Mouse (Mus musculus) embryonic facial prominence, embryonic 15.5 days (tissue): ENCODE data around the gene Ttc28. TPM values are rescaled to one million over a fixed set of nuclear protein-coding genes. Genes with fewer than 3 reads are reported as not detected.
A peak's percentile ranks its signal among the peaks of the same experiment; 100 is the strongest.

ENCODE experiments used
- ATAC-seq: fragments of 200-750 bp; cut with Nextera tagmentation; 2 replicates; pipeline ENCODE4 v1.8.0; 2017; ENCODE audit warnings: low read depth, moderate TSS enrichment; ENCODE audit not compliant: insufficient number of reproducible peaks, low FRiP score, low TSS enrichment
- H3K27ac ChIP-seq: fragments of 300-500 bp; sonication (generic); replicated peaks from 2 replicates; pipeline ENCODE4 v1.5.1; 2015; ENCODE audit warnings: mild to moderate bottlenecking, inconsistent platforms
- H3K27me3 ChIP-seq: fragments of 300-500 bp; sonication (generic); 2 replicates; pipeline ENCODE4 v1.6.1; 2015; ENCODE audit warnings: inconsistent platforms
- H3K36me3 ChIP-seq: fragments of 300-500 bp; sonication (generic); 2 replicates; pipeline ENCODE4 v1.6.1; 2015; ENCODE audit warnings: mild to moderate bottlenecking, inconsistent platforms
- H3K4me1 ChIP-seq: fragments of 300-500 bp; sonication (generic); 2 replicates; pipeline ENCODE4 v1.6.1; 2015; ENCODE audit warnings: inconsistent platforms
- H3K4me2 ChIP-seq: fragments of 300-500 bp; sonication (generic); replicated peaks from 2 replicates; pipeline ENCODE4 v1.6.1; 2015; ENCODE audit warnings: mild to moderate bottlenecking, inconsistent platforms
- H3K4me3 ChIP-seq: fragments of 300-500 bp; sonication (generic); replicated peaks from 2 replicates; pipeline ENCODE4 v1.5.1; 2015; ENCODE audit warnings: mild to moderate bottlenecking, inconsistent platforms
- H3K9ac ChIP-seq: fragments of 300-500 bp; sonication (generic); 2 replicates; pipeline ENCODE4 v1.6.1; 2015; ENCODE audit warnings: inconsistent platforms
- H3K9me3 ChIP-seq: fragments of 300-500 bp; sonication (generic); replicated peaks from 2 replicates; pipeline ENCODE4 v1.6.1; 2016; ENCODE audit warnings: inconsistent platforms
- WGBS: fragments of 180-500 bp; shearing (Covaris S2); methylation state at CpG from one replicate; pipeline ENCODE4 v1.1.7; 2015; 5-methylcytosine and 5-hydroxymethylcytosine counted together
- polyA plus RNA-seq: library from polyadenylated mRNA; unstranded; fragments of >200 nt; fragmentation: Nextera tagmentation; extraction: Ambion mirVana; gene quantifications from 2 replicates; pipeline ENCODE4 v1.2.1, GENCODE M21; 2015

Ttc28 gene
- polyA plus RNA-seq, 1 experiment from 2014 or later, result 12.7 TPM

- no peak overlapping the region for H3K9ac ChIP-seq
- H3K4me3 ChIP-seq, result no peak overlapping the region
- peaks cover 18% of the 10 kb centered on the region for H3K36me3 ChIP-seq
- no peak overlapping the region for H3K4me2 ChIP-seq
- H3K4me1 ChIP-seq, result peaks cover 18% of the 10 kb centered on the region
- no peak overlapping the region for H3K27ac ChIP-seq
- peak; percentile 15; the same call in 1 of the 2 replicates for ATAC-seq
- H3K27me3 ChIP-seq, result no peaks in the 10 kb centered on the region
- 62% methylated on average over 11 of the region's 11 CpGs for WGBS
- no peaks in the 10 kb centered on the region for H3K9me3 ChIP-seq
Measured at GRCm38 (mm10) chr5:111097233-111098160, 217.9 kb downstream of the Ttc28 start.

DNA sequence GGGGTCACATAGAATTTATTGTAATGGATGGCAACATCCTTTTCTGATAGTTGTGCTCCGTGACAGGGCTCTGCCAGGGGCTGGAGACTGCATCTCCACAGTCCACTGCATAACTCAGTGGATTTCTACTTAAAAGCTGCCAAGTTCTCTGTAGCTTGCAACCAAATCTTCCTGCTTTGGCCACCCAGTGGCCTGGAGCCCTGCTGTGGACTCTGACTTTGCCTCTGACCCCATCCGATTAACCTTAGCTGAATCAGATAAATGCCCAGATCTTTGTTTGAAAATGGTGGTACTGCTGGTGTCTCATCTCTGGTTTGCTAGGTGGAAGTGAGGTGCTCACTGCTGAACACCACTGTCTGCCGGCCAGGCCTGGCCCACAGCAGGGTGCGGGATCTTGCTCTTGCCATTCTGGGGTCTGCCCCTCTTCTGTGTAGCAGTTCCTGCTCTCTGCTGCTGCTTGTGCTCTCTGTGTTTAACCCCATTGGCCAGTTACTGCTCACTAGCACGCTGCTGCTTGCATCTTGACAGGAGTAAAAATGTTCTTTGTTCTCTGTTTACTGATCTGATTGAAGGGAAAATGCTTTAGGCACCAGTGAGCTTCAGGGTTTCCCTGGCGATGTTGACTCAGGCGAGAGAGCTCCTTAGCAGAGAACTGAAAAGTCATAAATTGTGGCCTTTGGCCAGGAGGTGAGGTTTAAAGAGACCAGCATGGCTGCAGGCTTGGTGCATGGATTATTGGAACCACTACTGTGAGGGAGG, 219.1 kb downstream of the Ttc28 start:
- Histone ChIP-seq H3K4me3 (no peak overlapping the region), H3K27me3 (no peaks in the 10 kb centered on the region), H3K9me3 (no peaks in the 10 kb centered on the region), H3K27ac (no peak overlapping the region), H3K36me3 (peaks cover 22% of the 10 kb centered on the region), H3K4me1 (peaks cover 18% of the 10 kb centered on the region), H3K9ac (no peak overlapping the region), H3K4me2 (no peak overlapping the region)
- no peak for ATAC-seq
- 45% methylated on average over 7 of the region's 7 CpGs for WGBS

DNA sequence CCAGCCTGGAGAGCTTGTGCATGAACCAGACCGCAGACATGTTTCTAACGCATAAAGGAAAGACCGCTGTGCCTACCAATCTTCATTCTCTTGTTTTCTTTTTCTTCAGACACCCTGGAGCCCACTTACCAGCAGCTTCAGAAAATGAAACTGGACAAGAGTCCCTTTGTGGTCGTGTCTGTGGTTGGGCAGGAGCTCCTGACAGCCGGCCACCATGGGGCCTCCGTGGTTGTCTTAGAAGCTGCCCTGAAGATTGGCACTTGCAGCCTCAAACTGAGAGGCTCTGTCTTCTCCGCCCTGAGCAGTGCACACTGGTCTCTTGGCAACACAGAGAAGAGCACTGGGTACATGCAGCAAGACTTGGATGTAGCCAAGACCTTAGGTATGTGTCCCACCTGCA, 221.0 kb downstream of the Ttc28 start:
- no peaks in the 10 kb centered on the region for H3K27me3 ChIP-seq
- no peak overlapping the region for H3K4me3 ChIP-seq
- no peak overlapping the region for H3K4me2 ChIP-seq
- no peaks in the 10 kb centered on the region for H3K9me3 ChIP-seq
- H3K4me1 ChIP-seq, result peaks cover 18% of the 10 kb centered on the region
- no peak overlapping the region for H3K9ac ChIP-seq
- 81% methylated on average over 7 of the region's 7 CpGs for WGBS
- no peak for ATAC-seq
- no peak overlapping the region for H3K27ac ChIP-seq
- peaks cover 25% of the 10 kb centered on the region for H3K36me3 ChIP-seq

- WGBS, result 61% methylated on average over 6 of the region's 6 CpGs
- Histone ChIP-seq H3K9ac (no peak overlapping the region), H3K9me3 (no peaks in the 10 kb centered on the region), H3K27me3 (no peaks in the 10 kb centered on the region), H3K4me2 (no peak overlapping the region), H3K4me1 (peaks cover 15% of the 10 kb centered on the region), H3K36me3 (peaks cover 25% of the 10 kb centered on the region), H3K27ac (no peak overlapping the region), H3K4me3 (no peak overlapping the region)
- no peak for ATAC-seq
Measured at GRCm38 (mm10) chr5:111101383-111101932, 221.9 kb downstream of the Ttc28 start.

- Histone ChIP-seq H3K27ac (no peak overlapping the region), H3K36me3 (peaks cover 25% of the 10 kb centered on the region), H3K9ac (no peak overlapping the region), H3K4me1 (no peaks in the 10 kb centered on the region), H3K4me3 (no peak overlapping the region), H3K27me3 (no peaks in the 10 kb centered on the region), H3K4me2 (no peak overlapping the region), H3K9me3 (no peaks in the 10 kb centered on the region)
- 86% methylated on average over 7 of the region's 7 CpGs for WGBS
- ATAC-seq, result no peak
Measured at GRCm38 (mm10) chr5:111104801-111105200, 225.2 kb downstream of the Ttc28 start.

- H3K27ac ChIP-seq, result no peak overlapping the region
Measured at GRCm38 (mm10) chr5:111111378-111111777, 231.8 kb downstream of the Ttc28 start.

GRCm38 (mm10) chr5:111113183-111113582, 233.6 kb downstream of the Ttc28 start:
- no peak overlapping the region for H3K4me3 ChIP-seq
- H3K9me3 ChIP-seq, result no peaks in the 10 kb centered on the region
- no peak overlapping the region for H3K27ac ChIP-seq
- no peak for ATAC-seq
- 42% methylated on average over 7 of the region's 7 CpGs for WGBS
- H3K27me3 ChIP-seq, result no peaks in the 10 kb centered on the region
- peaks cover 27% of the 10 kb centered on the region for H3K4me1 ChIP-seq
- H3K36me3 ChIP-seq, result no peaks in the 10 kb centered on the region
- H3K9ac ChIP-seq, result no peak overlapping the region
- no peak overlapping the region for H3K4me2 ChIP-seq

More at GRCm38 (mm10) chr5:111111378-111111777, 231.8 kb downstream of the Ttc28 start:
- peaks cover 19% of the 10 kb centered on the region for H3K4me1 ChIP-seq
- WGBS, result 63% methylated on average over 6 of the region's 6 CpGs
- H3K9ac ChIP-seq, result no peak overlapping the region
- no peak overlapping the region for H3K4me2 ChIP-seq
- H3K4me3 ChIP-seq, result no peak overlapping the region
- H3K27me3 ChIP-seq, result no peaks in the 10 kb centered on the region
- no peaks in the 10 kb centered on the region for H3K36me3 ChIP-seq
- no peaks in the 10 kb centered on the region for H3K9me3 ChIP-seq
- ATAC-seq, result no peak

DNA sequence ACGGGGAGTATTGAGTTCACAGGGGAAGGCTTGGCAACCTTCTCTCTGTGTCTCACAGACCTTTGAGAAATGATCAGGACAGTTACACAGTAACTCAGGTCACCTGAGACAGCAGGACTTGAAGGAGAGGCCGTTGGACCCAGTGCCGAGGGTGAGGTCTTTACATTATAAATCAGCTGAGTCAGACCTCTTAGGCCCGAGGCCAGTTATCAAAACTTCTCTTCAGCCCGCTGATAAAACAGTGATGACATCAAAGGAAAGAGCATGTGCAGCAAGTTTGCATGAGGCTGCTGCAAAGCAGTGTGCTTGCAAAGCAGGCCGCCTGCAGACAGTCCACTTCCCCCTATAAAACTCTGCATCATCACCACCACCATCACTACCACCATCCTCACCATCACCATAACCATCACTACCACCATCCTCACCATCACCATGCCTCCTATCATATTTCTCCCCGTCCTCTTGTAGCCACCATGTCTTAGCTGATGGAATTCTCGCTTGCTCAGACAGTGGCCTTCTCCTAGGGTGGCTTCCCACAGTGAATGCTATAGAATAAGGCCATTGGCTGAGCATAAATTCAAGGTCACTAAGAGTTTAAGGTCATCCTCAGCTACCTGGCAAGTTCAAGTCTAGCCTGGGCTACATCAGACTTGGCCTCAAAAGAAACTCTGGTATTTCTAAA, 234.2 kb downstream of the Ttc28 start:
- Histone ChIP-seq H3K9ac (no peak overlapping the region), H3K27ac (no peak overlapping the region), H3K27me3 (no peaks in the 10 kb centered on the region), H3K4me3 (no peak overlapping the region), H3K9me3 (no peaks in the 10 kb centered on the region), H3K36me3 (no peaks in the 10 kb centered on the region), H3K4me1 (peaks cover 31% of the 10 kb centered on the region), H3K4me2 (no peak overlapping the region)
- ATAC-seq, result no peak
- WGBS, result 64% methylated on average over 8 of the region's 8 CpGs

DNA sequence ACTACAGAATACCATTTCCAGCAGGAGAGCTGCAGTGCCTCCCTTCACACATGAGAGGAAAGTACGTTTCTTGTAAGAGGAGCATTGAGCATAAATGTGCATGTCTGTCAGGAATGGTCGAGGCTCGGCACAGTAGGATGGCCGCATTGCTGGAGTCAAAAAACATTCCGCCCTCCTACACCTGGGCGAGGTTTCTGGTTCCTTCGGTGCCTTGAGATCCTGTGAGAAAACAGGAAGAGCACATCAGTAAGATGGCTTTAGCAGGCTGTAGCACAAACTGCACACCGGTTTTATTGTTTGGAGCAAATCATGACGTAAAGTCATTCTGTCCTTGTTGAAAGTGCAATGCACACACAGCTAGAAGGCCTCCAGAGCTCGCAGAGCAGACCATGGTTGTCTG, 235.0 kb downstream of the Ttc28 start:
- no peaks in the 10 kb centered on the region for H3K36me3 ChIP-seq
- H3K4me1 ChIP-seq, result peaks cover 31% of the 10 kb centered on the region
- no peak overlapping the region for H3K4me3 ChIP-seq
- no peaks in the 10 kb centered on the region for H3K9me3 ChIP-seq
- no peaks in the 10 kb centered on the region for H3K27me3 ChIP-seq
- no peak overlapping the region for H3K27ac ChIP-seq
- no peak for ATAC-seq
- no peak overlapping the region for H3K9ac ChIP-seq
- WGBS, result 79% methylated on average over 10 of the region's 10 CpGs
- H3K4me2 ChIP-seq, result no peak overlapping the region

- H3K36me3 ChIP-seq, result no peaks in the 10 kb centered on the region
- H3K4me1 ChIP-seq, result peaks cover 31% of the 10 kb centered on the region
- H3K27ac ChIP-seq, result peak overlapping the region; percentile 63
- H3K4me3 ChIP-seq, result no peak overlapping the region
- 42% methylated on average over 15 of the region's 15 CpGs for WGBS
- H3K9me3 ChIP-seq, result no peaks in the 10 kb centered on the region
- no peak overlapping the region for H3K9ac ChIP-seq
- H3K4me2 ChIP-seq, result no peak overlapping the region
- H3K27me3 ChIP-seq, result no peaks in the 10 kb centered on the region
- ATAC-seq, result no peak
Measured at GRCm38 (mm10) chr5:111115519-111116350, 236.1 kb downstream of the Ttc28 start.
